Mouse (Mus musculus) ZHBTc4 (cell line): Measurements from ENCODE around the gene Rab4b.

Experiments used
- DNase-seq: peaks from one replicate; pipeline ENCODE4 v3.0.0-alpha.2; 2011; ENCODE audit warnings: low read depth, low spot score

The Rab4b gene

DNA sequence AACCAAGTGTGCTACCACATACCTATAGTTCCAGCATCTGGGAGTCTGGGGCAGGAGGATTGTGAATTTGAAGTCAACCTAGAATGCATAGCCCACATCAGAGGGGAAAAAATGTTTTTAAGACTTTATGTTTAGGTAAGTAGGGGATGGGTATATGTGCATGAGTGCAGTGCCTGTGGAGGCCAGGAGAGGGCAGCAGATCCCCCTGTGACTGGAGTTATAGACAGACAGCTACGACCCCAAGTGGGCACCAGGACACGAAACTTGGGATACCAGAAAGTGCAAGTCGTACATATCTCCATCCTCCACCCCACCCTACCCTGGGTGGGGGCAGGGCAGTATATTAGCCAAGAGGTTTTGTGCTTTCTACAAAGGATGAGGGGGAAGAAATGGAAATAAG is 6.3 kb upstream of the Rab4b start:
- peak; percentile 85 for DNase-seq

GRCm38 (mm10) chr7:27182498-27182897 is 3.8 kb upstream of the Rab4b start:
- no peak for DNase-seq

DNA sequence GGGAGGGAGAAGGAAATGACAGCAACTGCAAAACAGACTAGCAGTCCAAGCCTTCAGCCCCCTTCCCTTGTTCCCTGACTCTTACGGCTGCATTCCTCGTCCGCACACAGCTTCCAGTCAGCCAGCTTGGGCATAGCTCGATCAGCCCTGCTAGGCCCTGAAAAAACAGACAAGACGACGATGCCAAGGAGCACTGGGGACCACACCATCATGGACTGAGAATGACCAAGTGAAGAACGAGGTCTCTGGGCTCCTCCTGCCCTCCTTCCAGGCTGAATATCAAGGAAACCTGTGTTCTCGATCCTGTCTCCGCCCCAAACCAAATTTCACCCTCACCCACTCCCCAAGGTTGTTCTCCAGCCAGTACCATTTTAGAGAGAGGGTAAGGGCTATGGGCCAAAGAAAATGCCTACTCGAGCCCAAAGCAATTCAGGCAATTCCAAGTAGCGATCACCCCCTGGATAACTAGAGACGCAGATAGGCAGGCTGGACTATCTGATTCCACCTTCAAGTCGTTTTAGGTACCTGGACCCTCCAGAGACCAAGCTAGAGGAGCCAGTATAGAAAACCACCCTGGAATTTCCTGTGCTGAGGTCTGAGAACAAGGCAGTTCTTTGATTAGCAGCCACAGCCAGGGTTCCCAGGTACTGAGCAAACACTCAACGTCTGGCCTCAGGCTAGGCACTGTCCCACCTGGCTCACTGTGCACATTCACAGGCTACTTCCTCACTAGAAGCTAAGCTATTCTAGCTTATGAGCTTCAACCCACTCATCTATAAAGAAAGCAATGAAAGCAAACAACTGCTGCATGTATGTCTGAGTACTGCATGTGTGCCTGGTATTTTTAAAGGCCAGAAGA is 2.4 kb upstream of the Rab4b start, which contains the start of the genes Gm21983 and Mia:
Gm21983 (minus strand) TSS at position 250 of the 859 bp plus-strand sequence.
Mia (minus strand) TSS at position 321 of the 859 bp plus-strand sequence.
- DNase-seq: no peak

DNA sequence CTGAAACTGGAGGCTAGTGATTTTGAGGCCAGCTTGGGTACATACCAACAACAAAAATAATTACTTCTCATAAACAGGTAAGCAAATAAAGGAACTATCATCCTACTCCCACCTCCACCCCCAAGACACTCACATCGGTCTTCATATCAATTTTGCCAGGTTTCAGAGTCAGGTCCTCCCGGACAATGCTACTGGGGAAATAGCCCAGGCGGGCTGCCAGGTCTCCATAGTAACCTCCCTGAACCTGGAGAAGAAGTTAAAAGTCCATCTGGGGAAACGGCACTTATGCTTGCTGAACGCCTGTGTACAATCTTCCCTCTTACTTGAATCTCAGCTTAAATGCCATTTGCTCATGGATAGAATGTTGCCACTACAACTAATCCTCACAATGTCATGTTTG is 1.3 kb upstream of the Rab4b start:
- no peak for DNase-seq

DNA sequence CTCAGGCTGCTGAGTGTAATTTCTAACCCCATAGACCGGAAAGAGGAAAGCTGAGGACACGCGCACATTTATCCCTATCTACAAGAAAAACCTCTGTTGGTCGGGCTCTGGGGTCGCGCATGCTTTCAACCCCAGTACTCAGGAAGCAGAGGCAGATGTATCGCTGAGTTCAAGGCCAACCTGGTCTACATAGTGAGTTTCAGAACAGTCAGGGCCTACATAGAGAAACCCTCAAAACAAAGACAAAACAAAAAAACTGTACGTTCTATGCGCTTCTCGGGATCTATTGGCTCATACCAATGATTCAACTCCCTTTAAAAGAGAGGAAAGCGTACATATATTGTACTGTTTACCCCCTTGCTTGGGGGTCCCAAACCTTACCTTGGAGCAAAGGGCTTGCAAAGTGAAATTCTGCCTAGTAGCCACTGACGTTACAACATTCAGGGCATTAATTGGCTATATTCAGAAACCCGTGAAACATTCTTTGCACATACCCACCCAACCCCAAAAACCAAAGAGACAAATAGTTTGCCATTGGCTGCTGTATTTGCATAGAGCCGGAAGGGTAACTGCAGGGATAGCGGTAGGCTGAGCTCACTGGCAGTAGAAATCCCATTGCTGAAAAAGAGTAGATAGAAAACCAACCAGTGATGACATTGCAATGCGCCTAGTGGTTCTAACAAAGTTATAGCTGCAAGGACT is 672 bp upstream of the Rab4b start:
- no peak for DNase-seq

- DNase-seq: no peak
These were observed 763 bp downstream of the Rab4b start for GRCm38 (mm10) chr7:27177942-27178323.

DNA sequence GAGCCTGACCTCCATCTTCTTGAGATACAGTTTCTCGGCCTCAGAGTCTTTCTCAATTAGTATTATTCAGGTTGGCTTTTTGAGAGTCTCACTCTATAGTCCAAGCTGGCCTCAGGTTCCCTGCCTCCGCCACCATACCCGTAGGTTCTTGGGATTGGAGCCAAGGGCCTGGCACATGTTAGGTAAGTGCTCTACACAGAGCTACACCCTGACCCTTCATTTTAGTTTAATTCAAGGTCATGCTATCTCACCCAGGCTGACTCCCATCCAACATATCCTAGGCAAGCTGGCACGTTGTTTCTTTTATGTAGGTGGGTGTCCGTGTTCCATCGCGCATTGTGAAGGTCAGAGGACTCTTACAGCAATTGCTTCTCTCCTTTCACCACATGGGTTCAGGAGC is 3.8 kb downstream of the Rab4b start:
- DNase-seq: no peak

DNA sequence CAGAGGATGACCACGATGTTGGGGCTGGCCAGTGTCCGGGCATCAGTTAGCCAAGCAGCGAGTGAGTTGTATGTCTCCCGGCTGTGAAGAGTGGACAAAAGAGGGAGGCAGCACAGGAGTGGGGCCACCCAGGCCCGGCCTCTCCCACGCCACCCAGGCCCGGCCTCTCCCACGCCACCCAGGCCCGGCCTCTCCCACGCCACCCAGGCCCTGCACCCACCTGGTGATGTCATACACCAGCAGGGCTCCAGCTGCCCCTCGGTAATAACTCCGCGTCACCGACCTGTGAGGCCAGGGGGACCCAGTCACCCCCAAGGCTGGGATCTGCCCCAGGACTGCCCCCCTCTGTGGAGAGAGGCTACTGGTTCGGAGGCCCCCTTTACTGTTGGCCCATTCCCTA is 4.2 kb downstream of the Rab4b start:
- no peak for DNase-seq

DNA sequence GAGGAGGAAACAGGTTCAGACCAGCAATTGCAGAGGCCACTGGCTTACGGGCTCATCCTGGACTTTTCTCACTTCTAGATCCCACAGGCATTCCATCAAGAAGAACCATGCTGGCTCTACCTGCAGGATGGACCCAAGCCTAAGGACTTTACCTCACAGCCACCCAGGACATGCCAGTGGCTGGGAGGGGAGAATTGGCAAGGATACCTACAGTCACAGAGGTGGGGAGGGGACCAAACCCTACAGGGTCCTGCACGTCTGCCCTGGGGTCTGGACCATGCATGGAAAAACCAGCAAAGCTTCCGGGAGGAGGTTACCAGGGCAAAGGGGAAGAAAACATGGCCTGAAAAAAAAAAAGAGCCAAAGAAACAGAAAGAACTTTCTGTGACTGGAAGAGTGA is 7.7 kb downstream of the Rab4b start:
- DNase-seq: no peak

GRCm38 (mm10) chr7:27168371-27168770 is 10.3 kb downstream of the Rab4b start:
- DNase-seq: no peak

GRCm38 (mm10) chr7:27167475-27168094 is 11.1 kb downstream of the Rab4b start:
- DNase-seq: no peak

- peak; percentile 95 for DNase-seq
These were observed 11.9 kb downstream of the Rab4b start, which contains the start of gene Egln2 for GRCm38 (mm10) chr7:27166614-27167474. TSS of gene Egln2 (minus strand) at chr7:27166802.

DNA sequence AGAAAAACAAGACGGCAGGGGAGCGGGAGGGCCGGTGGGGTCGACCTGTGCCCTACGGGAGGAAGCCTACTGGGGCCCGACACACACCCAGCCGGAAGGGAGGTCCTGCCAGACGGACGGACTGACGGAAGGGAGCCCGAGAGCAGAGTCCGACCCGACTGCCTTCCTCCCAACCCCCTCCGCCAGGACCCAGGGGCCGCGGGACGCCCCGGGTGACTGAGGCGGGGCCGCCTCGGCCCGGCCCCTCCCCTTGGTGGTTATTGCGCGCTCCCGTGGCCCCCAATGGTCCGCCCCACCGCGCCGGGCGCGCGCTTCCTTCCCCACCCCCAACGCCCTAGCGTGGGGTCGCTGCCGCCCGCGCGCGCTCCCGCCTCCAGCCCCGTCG is 12.5 kb downstream of the Rab4b start:
- DNase-seq: peak; percentile 93

GRCm38 (mm10) chr7:27165696-27166095 is 13.0 kb downstream of the Rab4b start:
- DNase-seq: no peak

DNA sequence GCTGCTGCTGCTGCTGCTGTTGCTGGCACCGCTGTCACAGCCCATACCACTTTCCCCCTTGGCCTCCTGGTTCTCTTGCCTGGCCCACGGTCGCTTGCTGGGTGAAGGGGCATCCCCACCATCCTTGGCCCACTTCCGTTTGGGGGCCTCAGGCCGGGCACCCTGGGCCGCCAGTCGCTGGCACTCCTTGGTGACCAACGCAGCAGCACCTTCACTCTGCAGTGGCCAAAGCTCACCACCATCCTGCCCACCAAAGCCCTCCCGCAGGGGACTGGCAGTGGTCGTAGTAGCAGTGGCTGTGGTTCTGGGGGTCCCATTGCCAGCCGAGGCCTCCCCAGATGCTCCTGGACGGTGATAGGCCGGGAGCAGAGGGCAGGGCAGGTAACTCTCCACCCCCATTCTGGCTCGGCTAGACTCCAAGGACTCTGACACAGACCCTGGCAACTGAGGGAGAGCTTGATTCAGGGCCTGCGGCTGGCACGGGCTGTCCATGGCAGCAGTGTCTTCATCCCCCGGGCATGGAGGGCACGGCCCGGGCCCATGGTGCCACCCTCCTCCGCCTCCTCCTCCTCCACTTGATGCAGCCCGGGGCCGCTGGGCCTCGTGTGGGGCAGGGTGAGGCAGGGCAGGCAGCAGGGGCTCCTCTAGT is 13.6 kb downstream of the Rab4b start:
- DNase-seq: no peak

DNA sequence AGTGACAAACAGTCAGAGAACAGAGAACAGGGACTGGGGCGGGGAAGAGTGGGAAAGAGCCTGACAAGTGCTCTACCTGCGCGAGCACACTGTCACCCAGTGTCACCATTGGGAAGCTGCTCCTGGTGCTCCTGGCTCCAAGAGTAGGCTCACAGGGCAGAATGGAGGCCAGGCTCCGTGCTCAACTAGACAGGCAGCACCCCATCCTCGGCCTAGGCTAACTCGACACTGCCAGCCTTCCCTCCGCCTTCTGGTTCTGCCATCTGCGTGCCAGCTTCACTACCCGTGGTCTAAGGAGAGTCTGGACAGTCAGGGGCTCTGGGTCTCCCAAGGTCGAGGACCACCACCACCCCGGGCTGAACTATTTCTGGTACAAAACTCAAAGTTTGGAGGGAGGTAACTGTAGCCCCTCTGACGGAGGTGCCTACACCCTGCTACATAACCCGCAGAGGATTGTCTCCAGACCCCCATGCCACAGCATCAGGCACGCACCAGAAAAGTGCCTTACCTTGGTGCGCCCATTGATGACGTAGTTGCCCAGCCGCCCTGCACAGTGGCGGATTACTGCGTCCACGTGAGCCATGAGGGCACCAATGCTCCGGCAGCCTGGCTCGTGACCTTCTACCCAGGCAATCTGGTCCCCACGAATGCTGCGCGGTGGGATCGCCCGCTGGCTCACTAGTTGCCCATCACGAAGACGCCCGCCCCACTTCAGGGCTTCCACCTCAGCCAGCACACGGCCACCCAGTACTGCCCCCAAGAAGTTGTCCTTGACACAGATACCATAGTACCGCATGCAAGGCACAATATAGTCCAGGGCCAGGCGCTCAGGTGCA is 14.4 kb downstream of the Rab4b start:
- peak; percentile 80 for DNase-seq

DNA sequence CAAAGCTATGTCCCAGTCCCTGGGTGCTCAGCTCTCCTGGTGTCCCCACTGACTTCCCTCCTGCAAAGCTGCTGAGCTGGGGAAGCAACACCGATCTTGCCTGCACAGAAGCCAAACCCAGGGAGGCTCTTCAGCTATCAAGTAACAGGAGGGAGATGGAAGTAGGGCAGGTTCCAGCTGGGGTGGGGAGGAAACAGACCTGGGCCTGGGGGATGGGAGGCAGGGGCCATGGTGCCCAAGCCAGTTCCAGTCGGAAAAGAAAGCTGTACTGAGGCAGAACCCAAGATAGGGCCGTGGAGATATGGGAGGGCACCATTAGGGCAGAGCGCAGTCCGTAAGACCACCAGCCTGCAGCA is 15.3 kb downstream of the Rab4b start:
- DNase-seq: no peak

- no peak for DNase-seq
These were observed 15.8 kb downstream of the Rab4b start for GRCm38 (mm10) chr7:27162780-27163449.

DNA sequence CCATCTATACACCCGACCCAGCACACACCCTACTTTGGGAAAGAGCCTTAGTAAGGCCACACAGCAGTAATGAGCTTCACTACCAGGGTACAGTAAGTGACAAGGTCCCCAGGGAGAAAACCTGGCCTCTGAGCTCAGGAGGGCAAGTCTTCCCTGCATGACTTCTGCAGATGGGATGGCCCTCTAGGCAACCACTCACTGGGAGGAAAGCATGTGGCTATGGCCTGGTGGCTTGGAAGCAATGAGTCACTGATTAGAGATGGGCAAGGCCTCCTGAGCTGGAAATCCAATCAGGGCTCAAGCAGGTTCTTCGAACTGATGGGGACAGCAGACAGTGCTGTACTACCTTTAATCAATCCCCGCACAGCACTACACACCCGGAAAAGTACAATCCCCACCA is 17.0 kb downstream of the Rab4b start:
- DNase-seq: no peak

GRCm38 (mm10) chr7:27160921-27161320 is 17.8 kb downstream of the Rab4b start:
- no peak for DNase-seq
